Mouse (Mus musculus) neural tube, embryonic 11.5 days (tissue): ENCODE data around the gene Gm28048. TPM values are rescaled to one million over a fixed set of nuclear protein-coding genes. Genes with fewer than 3 reads are reported as not detected.

Source experiments
- ATAC-seq: fragments of 200-750 bp; cut with Nextera tagmentation; 2 replicates; pipeline ENCODE4 v1.8.0; 2017; ENCODE audit warnings: moderate number of reproducible peaks, mild to moderate bottlenecking, moderate TSS enrichment, moderate library complexity; ENCODE audit not compliant: insufficient read depth, low FRiP score, low TSS enrichment
- DNase-seq: peaks from one replicate; pipeline ENCODE4 v3.0.0-alpha.2; 2015; ENCODE audit warnings: low spot score
- H3K27ac ChIP-seq: fragments of 300-500 bp; sonication (generic); 2 replicates; pipeline ENCODE4 v1.5.1; 2014; ENCODE audit warnings: low read depth, mild to moderate bottlenecking, low read length
- H3K27me3 ChIP-seq: fragments of 300-500 bp; sonication (generic); 2 replicates; pipeline ENCODE4 v1.6.1; 2014; ENCODE audit warnings: mild to moderate bottlenecking, low read length, mixed read lengths; ENCODE audit not compliant: control insufficient read depth, insufficient read depth
- H3K36me3 ChIP-seq: fragments of 300-500 bp; sonication (generic); 2 replicates; pipeline ENCODE4 v1.6.1; 2014; ENCODE audit warnings: mild to moderate bottlenecking, low read length, moderate library complexity, mixed read lengths; ENCODE audit not compliant: control insufficient read depth, insufficient read depth
- H3K4me1 ChIP-seq: fragments of 300-500 bp; sonication (generic); 2 replicates; pipeline ENCODE4 v1.6.1; 2014; ENCODE audit warnings: low read length, mixed read lengths; ENCODE audit not compliant: control insufficient read depth, insufficient read depth
- H3K4me2 ChIP-seq: fragments of 300-500 bp; sonication (generic); 2 replicates; pipeline ENCODE4 v1.6.1; 2014; ENCODE audit warnings: low read depth, mild to moderate bottlenecking, moderate library complexity
- H3K4me3 ChIP-seq: fragments of 300-500 bp; sonication (generic); 2 replicates; pipeline ENCODE4 v1.5.1; 2014; ENCODE audit warnings: low read depth, low read length
- H3K9ac ChIP-seq: fragments of 300-500 bp; sonication (generic); 2 replicates; pipeline ENCODE4 v1.6.1; 2014; ENCODE audit warnings: mild to moderate bottlenecking, low read length
- H3K9me3 ChIP-seq: fragments of 300-500 bp; sonication (generic); 2 replicates; pipeline ENCODE4 v1.6.1; 2016; ENCODE audit warnings: low read length; ENCODE audit not compliant: control insufficient read depth
- WGBS: fragments of 180-500 bp; shearing (Covaris S2); extraction: QIAGEN DNeasy Blood & Tissue Kit; methylation state at CpG from one replicate; pipeline ENCODE4 v1.1.7; 2014; 5-methylcytosine and 5-hydroxymethylcytosine counted together
- polyA plus RNA-seq: library from polyadenylated mRNA; unstranded; fragments of >200 nt; fragmentation: Nextera tagmentation; extraction: Ambion mirVana; gene quantifications from 2 replicates; pipeline ENCODE4 v1.2.1, GENCODE M21; 2014

The Gm28048 gene
- polyA plus RNA-seq, 1 experiment from 2014 or later = 5.9 TPM

DNA sequence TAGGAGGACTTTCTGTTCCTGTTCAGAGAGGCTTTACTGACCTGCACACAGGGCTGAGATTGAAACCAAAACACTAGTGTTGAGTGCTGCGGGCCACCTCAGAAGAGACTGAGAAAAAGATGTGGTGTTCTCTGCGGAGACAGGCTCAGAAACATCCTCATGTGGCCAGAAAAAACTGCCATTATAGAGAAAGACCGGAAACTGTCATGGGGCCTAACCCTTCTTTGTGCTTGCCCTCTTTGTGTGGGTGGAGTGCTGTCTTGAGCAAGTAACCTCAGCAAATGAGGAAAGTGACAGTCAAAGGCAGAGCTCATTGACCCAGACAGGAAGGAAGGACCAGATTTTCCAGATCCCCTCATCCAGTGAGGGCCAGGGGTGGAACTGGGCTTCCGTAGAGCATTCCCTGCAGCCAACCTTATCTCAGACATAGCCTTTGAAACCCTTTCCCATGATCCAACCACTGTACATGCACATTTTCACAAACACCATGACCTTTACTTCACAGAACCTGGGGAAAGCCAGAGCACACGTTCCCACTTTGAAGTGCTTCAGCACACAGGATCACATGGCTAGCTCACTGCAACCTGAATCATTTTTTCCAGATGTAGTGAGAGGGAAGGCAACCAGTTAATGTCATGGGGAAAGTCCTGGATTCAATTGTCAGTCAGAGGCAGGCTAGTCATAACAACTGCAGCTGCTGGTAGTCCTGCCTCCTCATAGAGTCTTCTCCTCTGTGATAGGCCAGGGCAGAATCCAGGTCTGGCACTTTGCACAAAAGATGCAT lies 167.8 kb downstream of the Gm28048 start:
- Histone ChIP-seq H3K27ac (no peak overlapping the region), H3K27me3 (no peaks in the 10 kb centered on the region), H3K4me2 (no peak overlapping the region), H3K4me3 (no peak overlapping the region), H3K4me1 (no peaks in the 10 kb centered on the region), H3K9ac (no peak overlapping the region), H3K36me3 (no peaks in the 10 kb centered on the region), H3K9me3 (no peaks in the 10 kb centered on the region)
- DNase-seq = no peak
- no peak for ATAC-seq
- WGBS = 84% methylated on average over 5 of the region's 5 CpGs

DNA sequence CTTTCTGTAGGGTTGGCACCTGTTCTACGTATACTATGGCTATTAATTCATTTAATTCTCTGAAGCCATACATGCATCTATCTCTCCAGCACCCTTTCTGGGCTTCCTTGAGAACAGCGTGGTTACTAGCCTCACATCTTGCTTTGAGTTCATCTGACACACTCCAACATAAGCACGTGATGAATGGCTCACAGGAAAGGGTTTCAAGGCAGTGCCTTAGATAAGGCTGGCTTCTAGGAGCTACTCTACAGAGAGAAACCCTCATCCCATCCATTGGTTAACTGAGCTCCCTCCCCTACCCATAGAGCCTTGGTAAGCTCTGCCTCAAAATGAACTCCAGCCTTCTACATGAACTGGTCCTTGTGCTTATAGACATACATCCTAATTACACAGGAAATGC lies 168.5 kb downstream of the Gm28048 start:
- ATAC-seq (no peak), DNase-seq (no peak)
- Histone ChIP-seq H3K4me1 (no peaks in the 10 kb centered on the region), H3K9me3 (no peaks in the 10 kb centered on the region), H3K36me3 (no peaks in the 10 kb centered on the region), H3K9ac (no peak overlapping the region), H3K4me2 (no peak overlapping the region), H3K27ac (no peak overlapping the region), H3K27me3 (no peaks in the 10 kb centered on the region), H3K4me3 (no peak overlapping the region)
- 88% methylated on average over 3 of the region's 3 CpGs for WGBS

DNA sequence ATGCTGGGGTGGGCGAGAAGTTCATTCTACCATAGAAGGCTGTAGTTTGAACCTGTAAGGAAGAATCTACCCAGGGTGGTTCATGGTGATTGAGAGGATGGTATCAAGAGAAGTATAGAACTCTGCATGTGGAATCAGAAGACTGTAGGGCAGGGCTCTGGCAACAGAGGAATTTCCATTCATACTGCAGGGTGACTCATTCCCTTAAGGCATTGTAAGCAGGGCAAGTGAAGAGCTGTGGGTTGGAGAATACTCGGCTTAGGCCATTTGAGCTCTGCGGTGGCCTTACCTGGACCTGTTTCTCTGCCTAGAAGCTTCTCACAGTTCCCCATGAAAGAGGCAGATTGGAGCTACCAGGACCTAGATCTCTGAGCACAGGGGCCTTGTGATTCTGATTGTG lies 170.5 kb downstream of the Gm28048 start:
- no peak overlapping the region for H3K27ac ChIP-seq
- H3K36me3 ChIP-seq = no peaks in the 10 kb centered on the region
- ATAC-seq = no peak
- no peak overlapping the region for H3K9ac ChIP-seq
- no peak overlapping the region for H3K4me2 ChIP-seq
- no peaks in the 10 kb centered on the region for H3K9me3 ChIP-seq
- H3K4me3 ChIP-seq = no peak overlapping the region
- no peaks in the 10 kb centered on the region for H3K27me3 ChIP-seq
- 90% methylated on average over 3 of the region's 3 CpGs for WGBS
- DNase-seq = no peak
- no peaks in the 10 kb centered on the region for H3K4me1 ChIP-seq

DNA sequence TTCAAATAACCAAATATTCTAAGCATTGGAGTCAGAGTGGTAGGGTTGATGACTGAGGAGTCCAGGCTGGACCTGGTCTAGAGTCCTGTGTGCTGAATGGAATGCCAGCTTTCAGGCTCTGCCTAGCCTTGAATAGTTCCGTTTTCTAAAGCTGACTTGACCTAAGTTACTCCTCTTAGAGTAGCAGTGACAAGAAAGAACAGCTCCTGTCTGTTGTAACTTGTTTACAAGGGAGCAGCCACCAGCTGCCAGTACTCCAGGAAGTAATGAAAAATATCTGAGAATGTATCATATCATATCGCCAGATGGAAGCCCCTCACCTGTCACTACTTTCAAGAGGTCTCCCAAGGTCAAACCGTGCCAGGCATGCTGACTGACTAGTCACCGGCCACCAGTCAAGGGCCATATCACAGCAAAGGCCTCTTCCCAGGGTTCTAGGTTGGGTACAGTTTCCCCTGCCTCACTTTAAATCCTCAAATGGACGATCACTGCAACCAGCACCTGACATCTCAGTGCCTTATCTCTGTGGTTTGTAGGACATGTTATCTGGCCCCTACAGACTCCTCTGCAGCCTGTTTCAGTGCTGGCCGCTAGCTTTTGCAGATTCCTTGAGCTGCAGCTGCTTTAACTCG lies 172.3 kb downstream of the Gm28048 start:
- WGBS = 84% methylated on average over 7 of the region's 7 CpGs

DNA sequence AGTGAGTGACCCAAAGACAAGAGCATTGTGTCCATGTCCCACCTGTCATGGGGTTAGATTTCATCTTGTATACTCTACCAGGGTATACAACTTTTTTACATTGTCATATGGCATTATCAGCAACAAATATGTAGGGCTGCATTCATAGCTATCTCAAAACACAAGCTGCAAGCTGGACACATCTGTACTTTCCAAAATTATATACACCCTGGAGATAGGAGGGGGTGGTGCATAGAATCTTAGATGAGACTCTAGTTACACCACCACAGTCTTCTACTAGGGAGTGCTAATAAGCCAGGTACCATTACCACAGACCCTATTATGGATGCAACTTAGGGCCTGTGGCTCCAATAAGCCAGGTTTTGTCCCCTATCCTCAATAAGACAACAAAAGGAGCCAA lies 173.8 kb downstream of the Gm28048 start:
- Histone ChIP-seq H3K4me1 (no peaks in the 10 kb centered on the region), H3K27me3 (no peaks in the 10 kb centered on the region), H3K9ac (no peak overlapping the region), H3K27ac (no peak overlapping the region), H3K4me2 (no peak overlapping the region), H3K4me3 (no peak overlapping the region), H3K9me3 (no peaks in the 10 kb centered on the region), H3K36me3 (no peaks in the 10 kb centered on the region)
- ATAC-seq (no peak), DNase-seq (no peak)

More for the DNA sequence above, 172.3 kb downstream of the Gm28048 start:
- H3K4me1 ChIP-seq = no peaks in the 10 kb centered on the region
- no peak for ATAC-seq
- no peak overlapping the region for H3K4me3 ChIP-seq
- no peak overlapping the region for H3K27ac ChIP-seq
- no peak overlapping the region for H3K4me2 ChIP-seq
- no peak for DNase-seq
- H3K9ac ChIP-seq = no peak overlapping the region
- no peaks in the 10 kb centered on the region for H3K27me3 ChIP-seq
- no peaks in the 10 kb centered on the region for H3K9me3 ChIP-seq
- no peaks in the 10 kb centered on the region for H3K36me3 ChIP-seq

DNA sequence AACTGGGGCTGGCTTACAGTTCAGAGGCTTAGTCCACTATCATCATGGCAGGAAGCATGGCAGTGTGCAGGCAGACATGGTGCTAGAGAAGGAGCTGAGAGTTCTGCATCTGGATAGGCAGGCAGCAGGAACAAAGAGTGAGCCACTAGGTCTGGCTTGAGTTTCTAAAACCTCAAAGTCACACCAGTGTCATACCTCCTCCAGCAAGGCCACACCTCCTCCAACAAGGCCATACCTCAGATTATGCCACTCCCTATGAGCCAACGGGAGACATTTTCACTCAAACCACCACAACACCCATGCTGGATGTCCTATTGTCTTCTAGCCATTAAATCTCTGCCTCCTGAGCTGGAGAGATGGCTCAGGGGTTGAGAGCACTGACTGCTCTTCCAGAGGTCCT lies 176.7 kb downstream of the Gm28048 start:
- H3K9me3 ChIP-seq = no peaks in the 10 kb centered on the region
- H3K36me3 ChIP-seq = no peaks in the 10 kb centered on the region
- H3K4me1 ChIP-seq = no peaks in the 10 kb centered on the region
- H3K4me2 ChIP-seq = no peak overlapping the region
- DNase-seq (no peak), ATAC-seq (no peak)
- no peaks in the 10 kb centered on the region for H3K27me3 ChIP-seq
- 91% methylated on average over 1 of the region's 1 CpGs for WGBS
- H3K4me3 ChIP-seq = no peak overlapping the region
- H3K9ac ChIP-seq = no peak overlapping the region
- H3K27ac ChIP-seq = no peak overlapping the region

DNA sequence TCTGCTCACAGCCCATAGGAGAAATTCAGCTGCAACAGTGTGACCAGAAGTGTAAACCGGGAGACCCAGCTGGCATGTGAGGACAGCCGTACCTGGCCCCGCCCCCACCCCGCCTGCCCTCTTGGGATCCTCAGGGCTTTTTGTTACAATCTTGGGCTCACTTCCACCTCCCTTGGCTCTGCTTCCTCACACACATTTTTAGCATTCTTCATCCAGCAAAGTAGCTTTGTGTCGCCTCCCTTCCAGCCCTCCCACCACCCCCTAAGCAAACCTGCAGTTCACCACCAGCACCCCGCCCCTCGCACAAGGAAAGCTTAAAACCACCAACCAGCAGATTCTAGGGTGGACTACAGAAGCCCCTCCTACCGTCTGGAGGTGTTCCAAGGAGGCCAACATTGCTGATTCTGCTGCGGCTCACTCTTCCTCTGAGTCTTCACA lies 181.9 kb downstream of the Gm28048 start:
- no peak for DNase-seq

DNA sequence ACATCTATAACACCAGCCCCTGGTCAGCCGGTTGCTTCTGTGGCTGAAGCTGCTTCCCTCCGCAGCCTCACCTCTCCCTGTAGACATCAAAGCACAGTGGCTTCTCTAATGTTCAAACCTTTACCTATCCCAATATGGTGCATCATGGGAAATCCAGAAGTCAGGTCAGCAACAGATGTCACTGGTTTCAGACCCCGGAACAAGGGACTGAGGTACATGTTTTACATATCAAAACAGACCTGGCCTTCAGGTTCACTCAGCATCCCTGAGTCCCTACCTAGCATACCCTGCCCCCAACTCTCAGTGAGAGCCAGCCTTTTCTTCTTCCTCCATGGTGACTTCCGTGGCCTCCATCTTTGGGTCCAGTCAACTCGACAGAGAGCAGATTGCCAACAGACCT lies 183.0 kb downstream of the Gm28048 start:
- no peak overlapping the region for H3K4me3 ChIP-seq
- no peaks in the 10 kb centered on the region for H3K27me3 ChIP-seq
- DNase-seq = no peak
- H3K4me2 ChIP-seq = no peak overlapping the region
- no peak overlapping the region for H3K9ac ChIP-seq
- no peak for ATAC-seq
- no peaks in the 10 kb centered on the region for H3K9me3 ChIP-seq
- H3K27ac ChIP-seq = no peak overlapping the region
- H3K4me1 ChIP-seq = no peaks in the 10 kb centered on the region
- 58% methylated on average over 5 of the region's 5 CpGs for WGBS
- no peaks in the 10 kb centered on the region for H3K36me3 ChIP-seq

More for the DNA sequence above, 181.9 kb downstream of the Gm28048 start:
- Histone ChIP-seq H3K4me3 (no peak overlapping the region), H3K36me3 (no peaks in the 10 kb centered on the region), H3K27me3 (no peaks in the 10 kb centered on the region), H3K27ac (no peak overlapping the region), H3K4me1 (no peaks in the 10 kb centered on the region), H3K9ac (no peak overlapping the region), H3K9me3 (no peaks in the 10 kb centered on the region), H3K4me2 (no peak overlapping the region)
- 33% methylated on average over 9 of the region's 9 CpGs for WGBS
- no peak for ATAC-seq

DNA sequence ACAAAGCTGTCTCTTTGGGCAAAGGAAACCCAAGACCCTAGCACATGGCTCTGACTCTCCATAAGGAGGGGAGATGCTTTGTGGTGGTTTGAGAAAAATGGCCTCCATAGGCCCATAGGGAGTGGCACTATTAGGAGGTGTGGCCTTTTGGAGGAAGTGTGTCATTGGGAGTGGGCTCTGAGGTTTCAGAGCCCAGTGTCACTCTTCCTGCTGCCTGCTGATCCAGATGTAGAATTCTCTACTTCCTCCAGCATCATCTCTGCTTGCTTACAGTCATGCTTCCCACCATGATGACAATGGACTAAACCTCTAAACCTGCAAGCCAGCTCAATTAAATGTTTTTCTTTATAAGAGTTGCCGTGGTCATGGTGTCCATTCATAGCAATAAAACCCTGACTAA lies 187.2 kb downstream of the Gm28048 start:
- 90% methylated on average over 1 of the region's 1 CpGs for WGBS
- H3K27ac ChIP-seq = no peak overlapping the region
- H3K36me3 ChIP-seq = no peaks in the 10 kb centered on the region
- ATAC-seq (no peak), DNase-seq (no peak)
- no peak overlapping the region for H3K9ac ChIP-seq
- H3K27me3 ChIP-seq = no peaks in the 10 kb centered on the region
- H3K4me2 ChIP-seq = no peak overlapping the region
- no peaks in the 10 kb centered on the region for H3K4me1 ChIP-seq
- H3K9me3 ChIP-seq = no peaks in the 10 kb centered on the region
- no peak overlapping the region for H3K4me3 ChIP-seq
